Mouse (Mus musculus): ENCODE results near the gene Mmp17.
"Not testable (repeated sequence)": the region's sequence is repeated elsewhere in the genome, so short reads cannot be mapped to it uniquely, and the experiment has no call there.

Mmp17 gene

GRCm38 (mm10) chr5:129590915-129591314 is 6.9 kb downstream of the Mmp17 start:
- no peak for DNase-seq (ENCODE audit: low spot score in 2 of 2)

- peak; percentile 68 to 90 for DNase-seq (ENCODE audit: low spot score in 2 of 2)
Observed at GRCm38 (mm10) chr5:129594116-129595114, 10.4 kb downstream of the Mmp17 start.

GRCm38 (mm10) chr5:129602071-129602487 is 18.1 kb downstream of the Mmp17 start:
- DNase-seq (ENCODE audit: low spot score in 2 of 2): peak in 1 of 2 experiments; percentile 55

GRCm38 (mm10) chr5:129607476-129607875 is 23.5 kb downstream of the Mmp17 start:
- no peak for DNase-seq (ENCODE audit: low spot score in 2 of 2)

GRCm38 (mm10) chr5:129611060-129611459 is 27.1 kb downstream of the Mmp17 start:
- DNase-seq (ENCODE audit: low spot score in 2 of 2): peak; percentile 52 to 70

- DNase-seq (ENCODE audit: low spot score in 2 of 2): not testable (repeated sequence)
Observed at GRCm38 (mm10) chr5:129620600-129620999, 36.6 kb downstream of the Mmp17 start.

GRCm38 (mm10) chr5:129621361-129621760 is 37.4 kb downstream of the Mmp17 start:
- peak in 1 of 2 experiments; percentile 33 for DNase-seq (ENCODE audit: low spot score in 2 of 2)

GRCm38 (mm10) chr5:129626099-129626498 is 42.1 kb downstream of the Mmp17 start:
- no peak for DNase-seq (ENCODE audit: low spot score in 2 of 2)

- DNase-seq (ENCODE audit: low spot score in 2 of 2): not testable (repeated sequence)
Observed at GRCm38 (mm10) chr5:129626586-129626985, 42.6 kb downstream of the Mmp17 start.

- not testable (repeated sequence) for DNase-seq (ENCODE audit: low spot score in 2 of 2)
Observed at GRCm38 (mm10) chr5:129632270-129633250, 48.6 kb downstream of the Mmp17 start.

- DNase-seq (ENCODE audit: low spot score in 2 of 2): no peak
Observed at GRCm38 (mm10) chr5:129650858-129651257, 66.9 kb downstream of the Mmp17 start.

- DNase-seq (ENCODE audit: low spot score in 2 of 2): no peak
Observed at GRCm38 (mm10) chr5:129657016-129657415, 73.0 kb downstream of the Mmp17 start.

GRCm38 (mm10) chr5:129657931-129658330 is 74.0 kb downstream of the Mmp17 start:
- DNase-seq (ENCODE audit: low spot score in 2 of 2): no peak
